Mouse (Mus musculus) liver, embryonic 11.5 days (tissue): ENCODE data around the gene Astn2. TPM values are rescaled to one million over a fixed set of nuclear protein-coding genes. Genes with fewer than 3 reads are reported as not detected.

Experiments
- ATAC-seq: fragments of 200-750 bp; cut with Nextera tagmentation; replicated peaks from 2 replicates; pipeline ENCODE4 v1.8.0; 2017; ENCODE audit warnings: moderate number of reproducible peaks, mild to moderate bottlenecking, moderate TSS enrichment, moderate library complexity; ENCODE audit not compliant: low FRiP score
- DNase-seq: peaks from one replicate; pipeline ENCODE4 v3.0.0-alpha.2; 2017; ENCODE audit warnings: low spot score
- H3K27ac ChIP-seq: fragments of 300-500 bp; sonication (generic); 2 replicates; pipeline ENCODE4 v1.5.1; 2014; ENCODE audit warnings: mild to moderate bottlenecking, low read depth, low read length, control low read depth
- H3K27me3 ChIP-seq: fragments of 300-500 bp; sonication (generic); replicated peaks from 2 replicates; pipeline ENCODE4 v1.6.1; 2014; ENCODE audit warnings: low read length, mixed read lengths; ENCODE audit not compliant: control insufficient read depth, insufficient read depth
- H3K36me3 ChIP-seq: fragments of 300-500 bp; sonication (generic); 2 replicates; pipeline ENCODE4 v1.6.1; 2014; ENCODE audit warnings: mild to moderate bottlenecking, low read length, moderate library complexity, mixed read lengths; ENCODE audit not compliant: control insufficient read depth, insufficient read depth
- H3K4me1 ChIP-seq: fragments of 300-500 bp; sonication (generic); replicated peaks from 2 replicates; pipeline ENCODE4 v1.6.1; 2014; ENCODE audit warnings: low read length, mixed read lengths; ENCODE audit not compliant: control insufficient read depth, insufficient read depth
- H3K4me2 ChIP-seq: fragments of 300-500 bp; sonication (generic); 2 replicates; pipeline ENCODE4 v1.6.1; 2014; ENCODE audit warnings: mild to moderate bottlenecking, control low read depth, moderate library complexity
- H3K4me3 ChIP-seq: fragments of 300-500 bp; sonication (generic); 2 replicates; pipeline ENCODE4 v1.5.1; 2014; ENCODE audit warnings: low read depth, low read length, control low read depth
- H3K9ac ChIP-seq: fragments of 300-500 bp; sonication (generic); 2 replicates; pipeline ENCODE4 v1.6.1; 2014; ENCODE audit warnings: low read depth, low read length, control low read depth
- H3K9me3 ChIP-seq: fragments of 300-500 bp; sonication (generic); 2 replicates; pipeline ENCODE4 v1.6.1; 2016; ENCODE audit warnings: low read length, inconsistent platforms, mixed read lengths; ENCODE audit not compliant: control insufficient read depth
- WGBS: fragments of 180-500 bp; shearing (Covaris S2); extraction: QIAGEN DNeasy Blood & Tissue Kit; methylation state at CpG from one replicate; pipeline ENCODE4 v1.1.7; 2014; 5-methylcytosine and 5-hydroxymethylcytosine counted together
- polyA plus RNA-seq: library from polyadenylated mRNA; unstranded; fragments of >200 nt; fragmentation: Nextera tagmentation; extraction: Ambion mirVana; gene quantifications from 2 replicates; pipeline ENCODE4 v1.2.1, GENCODE M21; 2014

Astn2 gene
- polyA plus RNA-seq, 1 experiment from 2014 or later = 0.05 TPM

- H3K36me3 ChIP-seq = no peaks in the 10 kb centered on the region
- H3K9me3 ChIP-seq = no peaks in the 10 kb centered on the region
- H3K4me3 ChIP-seq = no peak overlapping the region
- ATAC-seq (no peak), DNase-seq (no peak)
- WGBS = 20% methylated on average over 3 of the region's 3 CpGs
- H3K27me3 ChIP-seq = no peaks in the 10 kb centered on the region
- H3K27ac ChIP-seq = no peak overlapping the region
- no peak overlapping the region for H3K9ac ChIP-seq
- no peaks in the 10 kb centered on the region for H3K4me1 ChIP-seq
- no peak overlapping the region for H3K4me2 ChIP-seq
Observed at GRCm38 (mm10) chr4:65420511-65420931, 983.9 kb downstream of the Astn2 start.

- ATAC-seq = no peak
- H3K27ac ChIP-seq = no peak overlapping the region
- no peaks in the 10 kb centered on the region for H3K9me3 ChIP-seq
- no peak overlapping the region for H3K4me2 ChIP-seq
- H3K27me3 ChIP-seq = no peaks in the 10 kb centered on the region
- no peaks in the 10 kb centered on the region for H3K4me1 ChIP-seq
- no peaks in the 10 kb centered on the region for H3K36me3 ChIP-seq
- 58% methylated on average over 4 of the region's 4 CpGs for WGBS
- no peak overlapping the region for H3K4me3 ChIP-seq
- no peak overlapping the region for H3K9ac ChIP-seq
- DNase-seq = no peak
Observed at GRCm38 (mm10) chr4:65415507-65415906, 988.9 kb downstream of the Astn2 start.

- Histone ChIP-seq H3K27ac (no peak overlapping the region), H3K4me3 (no peak overlapping the region), H3K36me3 (no peaks in the 10 kb centered on the region), H3K27me3 (no peaks in the 10 kb centered on the region), H3K4me2 (no peak overlapping the region), H3K9ac (no peak overlapping the region), H3K4me1 (no peaks in the 10 kb centered on the region), H3K9me3 (no peaks in the 10 kb centered on the region)
- no peak for DNase-seq
- ATAC-seq = no peak
- WGBS = 49% methylated on average over 6 of the region's 6 CpGs
Observed at GRCm38 (mm10) chr4:65402836-65403634, 1001.4 kb downstream of the Astn2 start.

- H3K9me3 ChIP-seq = no peaks in the 10 kb centered on the region
- no peak overlapping the region for H3K4me2 ChIP-seq
- H3K27ac ChIP-seq = no peak overlapping the region
- DNase-seq = no peak
- H3K4me1 ChIP-seq = no peaks in the 10 kb centered on the region
- H3K4me3 ChIP-seq = no peak overlapping the region
- no peak for ATAC-seq
- 76% methylated on average over 5 of the region's 5 CpGs for WGBS
- H3K36me3 ChIP-seq = no peaks in the 10 kb centered on the region
- H3K9ac ChIP-seq = no peak overlapping the region
- no peaks in the 10 kb centered on the region for H3K27me3 ChIP-seq
Observed at GRCm38 (mm10) chr4:65402286-65402685, 1002.1 kb downstream of the Astn2 start.

GRCm38 (mm10) chr4:65399457-65399856 lies 1005.0 kb downstream of the Astn2 start:
- ATAC-seq (no peak), DNase-seq (no peak)
- Histone ChIP-seq H3K9ac (no peak overlapping the region), H3K4me2 (no peak overlapping the region), H3K27me3 (no peaks in the 10 kb centered on the region), H3K36me3 (no peaks in the 10 kb centered on the region), H3K27ac (no peak overlapping the region), H3K9me3 (no peaks in the 10 kb centered on the region), H3K4me1 (no peaks in the 10 kb centered on the region), H3K4me3 (no peak overlapping the region)
- 92% methylated on average over 4 of the region's 4 CpGs for WGBS

- DNase-seq (no peak), ATAC-seq (no peak)
- Histone ChIP-seq H3K4me2 (no peak overlapping the region), H3K9me3 (no peaks in the 10 kb centered on the region), H3K27me3 (no peaks in the 10 kb centered on the region), H3K4me3 (no peak overlapping the region), H3K4me1 (no peaks in the 10 kb centered on the region), H3K27ac (no peak overlapping the region), H3K9ac (no peak overlapping the region), H3K36me3 (no peaks in the 10 kb centered on the region)
- WGBS = 59% methylated on average over 3 of the region's 3 CpGs
Observed at GRCm38 (mm10) chr4:65396806-65397205, 1007.6 kb downstream of the Astn2 start.

GRCm38 (mm10) chr4:65391001-65391400 lies 1013.4 kb downstream of the Astn2 start:
- ATAC-seq (no peak), DNase-seq (no peak)
- 62% methylated on average over 4 of the region's 4 CpGs for WGBS
- H3K4me1 ChIP-seq = no peaks in the 10 kb centered on the region
- no peak overlapping the region for H3K27ac ChIP-seq
- no peak overlapping the region for H3K4me2 ChIP-seq
- no peaks in the 10 kb centered on the region for H3K9me3 ChIP-seq
- no peak overlapping the region for H3K4me3 ChIP-seq
- no peaks in the 10 kb centered on the region for H3K27me3 ChIP-seq
- no peaks in the 10 kb centered on the region for H3K36me3 ChIP-seq
- H3K9ac ChIP-seq = no peak overlapping the region

GRCm38 (mm10) chr4:65383070-65383469 lies 1021.3 kb downstream of the Astn2 start:
- 89% methylated on average over 4 of the region's 4 CpGs for WGBS
- no peak overlapping the region for H3K4me2 ChIP-seq
- no peaks in the 10 kb centered on the region for H3K36me3 ChIP-seq
- H3K4me3 ChIP-seq = no peak overlapping the region
- ATAC-seq (no peak), DNase-seq (no peak)
- no peaks in the 10 kb centered on the region for H3K9me3 ChIP-seq
- H3K4me1 ChIP-seq = no peaks in the 10 kb centered on the region
- H3K27ac ChIP-seq = no peak overlapping the region
- no peaks in the 10 kb centered on the region for H3K27me3 ChIP-seq
- no peak overlapping the region for H3K9ac ChIP-seq

GRCm38 (mm10) chr4:65379461-65379860 lies 1025.0 kb downstream of the Astn2 start:
- no peaks in the 10 kb centered on the region for H3K4me1 ChIP-seq
- no peak overlapping the region for H3K27ac ChIP-seq
- no peak overlapping the region for H3K4me2 ChIP-seq
- H3K9me3 ChIP-seq = no peaks in the 10 kb centered on the region
- H3K4me3 ChIP-seq = no peak overlapping the region
- H3K36me3 ChIP-seq = no peaks in the 10 kb centered on the region
- no peaks in the 10 kb centered on the region for H3K27me3 ChIP-seq
- no peak overlapping the region for H3K9ac ChIP-seq
- ATAC-seq (no peak), DNase-seq (no peak)
- WGBS = 86% methylated on average over 4 of the region's 4 CpGs
